Mouse (Mus musculus) CD4-positive, CD25-positive, alpha-beta regulatory T cell, adult 4 months (primary cell): Measurements from ENCODE around the gene Actl7b. TPM values are rescaled to one million over a fixed set of nuclear protein-coding genes. Genes with fewer than 3 reads are reported as not detected.

Source experiments
- ATAC-seq: one replicate; pipeline ENCODE4 v1.8.0; 2017
- polyA plus RNA-seq, 2 experiments: library from polyadenylated mRNA; unstranded; fragments of 100-300 nt; shearing (Covaris generic); gene quantifications; one replicate each; pipeline ENCODE4 v1.2.1; 2017

Gene Actl7b
- polyA plus RNA-seq, 2 experiments from 2014 or later: not detected

GRCm38 (mm10) chr4:56702234-56702633 lies 39.0 kb downstream of the Actl7b start:
- no peak for ATAC-seq

GRCm38 (mm10) chr4:56698671-56699070 lies 42.6 kb downstream of the Actl7b start:
- ATAC-seq: no peak

DNA sequence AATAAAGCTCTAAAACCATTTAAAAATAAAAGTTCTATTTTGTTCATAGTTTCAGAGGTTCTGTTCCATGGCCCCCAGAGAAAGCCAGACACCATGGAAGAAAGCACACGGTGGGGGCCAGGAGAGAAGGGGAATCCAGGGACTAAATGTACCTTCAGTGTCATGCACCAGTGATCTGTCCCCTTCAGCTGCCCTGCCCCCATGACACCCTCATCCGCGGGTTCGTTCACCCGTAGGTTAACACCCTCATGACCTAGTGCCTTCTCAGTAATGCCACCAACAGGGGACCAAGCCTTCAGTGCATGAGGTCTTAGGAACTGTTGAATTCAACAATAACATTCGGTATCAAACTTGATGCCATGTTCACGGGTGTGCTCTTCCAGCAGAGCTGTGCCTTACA lies 44.8 kb downstream of the Actl7b start:
- no peak for ATAC-seq

Other genes with a start within 250 kb of the Actl7b start
- not detected for gene Gm26657, start 1.4 kb downstream of the Actl7b start, polyA plus RNA-seq
- not detected for gene Actl7a, start 2.0 kb upstream of the Actl7b start, polyA plus RNA-seq
- gene Elp1, start 60.9 kb upstream of the Actl7b start, polyA plus RNA-seq: 10 to 100 TPM; 24.0 to 34.4 TPM
- 10 to 100 TPM; 14.6 to 17.4 TPM for gene Fam206a, start 60.9 kb upstream of the Actl7b start, polyA plus RNA-seq
- 1 to 10 TPM; 1.2 to 1.3 TPM for gene Ctnnal1, start 123.7 kb upstream of the Actl7b start, polyA plus RNA-seq
- gene Tmem245, start 206.0 kb upstream of the Actl7b start, polyA plus RNA-seq: 1 to 10 TPM; 5.7 to 6.7 TPM
- gene Frrs1l, start 248.9 kb upstream of the Actl7b start, polyA plus RNA-seq: not detected